Mouse (Mus musculus) subcutaneous adipose tissue, adult 2 months (tissue): Measurements from ENCODE around the gene Tcaf2. TPM values are rescaled to one million over a fixed set of nuclear protein-coding genes. Genes with fewer than 3 reads are reported as not detected.

Source experiments
- polyA plus RNA-seq: library from polyadenylated mRNA; depleted of rRNA; stranded (reverse); fragments of >200 nt; gene quantifications from 2 replicates; pipeline ENCODE4 v1.2.3, GENCODE M21; 2012; ENCODE audit warnings: low replicate concordance; rRNA removed

Tcaf2 gene
- 5.7 and 6.4 TPM in 2 replicates for polyA plus RNA-seq

DNA sequence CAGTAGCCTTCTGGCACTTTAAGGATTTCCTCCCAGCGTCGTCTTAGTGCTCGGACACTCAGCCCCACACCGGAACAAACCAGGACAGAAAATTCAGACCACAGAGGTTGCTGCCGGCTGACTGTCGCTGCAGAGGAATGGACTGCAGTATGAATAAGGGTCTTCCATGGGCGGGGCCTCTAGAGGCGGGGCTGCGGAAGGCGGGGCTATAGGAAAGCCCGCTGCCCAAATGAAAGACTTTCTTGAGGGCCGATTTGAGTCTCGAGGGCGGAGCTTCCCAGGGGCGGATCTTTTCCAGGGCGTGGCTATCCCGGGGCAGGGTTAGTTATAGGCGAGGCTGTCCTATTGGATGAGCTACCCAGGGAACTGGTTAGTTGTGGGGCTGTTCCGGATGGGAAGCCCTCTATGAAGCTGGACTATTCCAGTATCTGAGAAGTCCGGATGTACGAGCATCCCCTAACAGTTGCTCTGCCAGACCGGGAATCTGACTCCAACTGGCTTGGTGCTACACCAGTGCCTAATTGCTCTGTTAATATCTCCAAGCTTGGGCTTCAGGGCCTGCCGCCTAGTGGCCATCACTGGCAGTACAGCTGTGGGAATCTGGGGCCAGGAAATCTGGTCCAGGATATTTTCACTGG is at the start of gene Tcaf2:
Gene Tcaf2, minus strand, starts transcription at position 343 of the 638 bp plus-strand sequence.

GRCm38 (mm10) chr6:42597592-42597991 is 47.5 kb downstream of the Tcaf2 start, which contains the start of gene Tcaf3:
Tcaf3 (minus strand) TSS chr6:42597692.

Other genes starting within 250 kb of the Tcaf2 start
- gene Tas2r143, start 245.0 kb downstream of the Tcaf2 start, polyA plus RNA-seq, result 0.19 and 0.63 TPM in 2 replicates
- gene Tas2r135, start 239.8 kb downstream of the Tcaf2 start, polyA plus RNA-seq, result 0.14 TPM in 1 of 2 replicates, not detected in the other
- not detected in 2 replicates for gene Tas2r126, start 210.7 kb downstream of the Tcaf2 start, polyA plus RNA-seq
- gene Olfr458, start 180.1 kb downstream of the Tcaf2 start, polyA plus RNA-seq, result not detected in 2 replicates
- not detected in 2 replicates for gene Olfr457, start 168.9 kb downstream of the Tcaf2 start, polyA plus RNA-seq
- gene Olfr456, start 158.0 kb downstream of the Tcaf2 start, polyA plus RNA-seq, result not detected in 2 replicates
- gene Olfr455, start 97.7 kb downstream of the Tcaf2 start, polyA plus RNA-seq, result not detected in 2 replicates
- gene Tcaf3, start 47.6 kb downstream of the Tcaf2 start, polyA plus RNA-seq, result 0.06 TPM in 1 of 2 replicates, not detected in the other
- 60.2 and 68.9 TPM in 2 replicates for gene Tcaf1, start 64.8 kb upstream of the Tcaf2 start, polyA plus RNA-seq
- not detected in 2 replicates for gene Olfr453, start 94.1 kb upstream of the Tcaf2 start, polyA plus RNA-seq
- not detected in 2 replicates for gene Olfr38, start 111.2 kb upstream of the Tcaf2 start, polyA plus RNA-seq
- not detected in 2 replicates for gene Olfr452, start 139.8 kb upstream of the Tcaf2 start, polyA plus RNA-seq
- gene Olfr450, start 166.7 kb upstream of the Tcaf2 start, polyA plus RNA-seq, result not detected in 2 replicates
- gene Olfr449, start 189.1 kb upstream of the Tcaf2 start, polyA plus RNA-seq, result not detected in 2 replicates
- not detected in 2 replicates for gene Olfr448, start 245.2 kb upstream of the Tcaf2 start, polyA plus RNA-seq